Mouse (Mus musculus) induced T-regulatory cell, adult 2 months (primary cell): Measurements from ENCODE around the gene AI464131.

Source experiments
- DNase-seq: peaks from one replicate; pipeline ENCODE4 v3.0.0-alpha.2; 2012; ENCODE audit warnings: low read depth

The AI464131 gene

GRCm38 (mm10) chr4:41502986-41503412, at the start of gene AI464131:
Gene AI464131 (minus strand): TSS chr4:41503076.
- peak; percentile 87 for DNase-seq

DNA sequence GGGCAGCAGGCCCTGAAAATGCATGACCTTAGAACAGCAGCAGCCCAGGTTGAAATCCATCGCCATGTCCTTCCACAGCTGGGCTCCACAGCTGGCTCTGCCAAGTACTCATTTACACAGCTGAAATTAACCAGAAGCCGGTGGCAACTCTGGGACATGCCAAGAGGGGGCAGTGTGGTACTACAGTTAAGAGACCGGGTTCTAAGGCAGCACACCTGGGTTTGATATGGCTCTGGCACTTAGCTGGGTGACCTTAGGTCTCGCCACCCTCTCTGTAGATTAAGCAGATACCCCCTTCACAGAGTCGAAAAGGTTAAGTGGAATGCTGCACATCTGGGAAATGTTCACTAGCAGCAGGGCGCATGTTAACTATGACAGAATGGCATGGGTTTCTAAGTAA, 49.7 kb upstream of the AI464131 start:
- DNase-seq: peak; percentile 84

GRCm38 (mm10) chr4:41547086-41547485, 44.2 kb upstream of the AI464131 start:
- no peak for DNase-seq

DNA sequence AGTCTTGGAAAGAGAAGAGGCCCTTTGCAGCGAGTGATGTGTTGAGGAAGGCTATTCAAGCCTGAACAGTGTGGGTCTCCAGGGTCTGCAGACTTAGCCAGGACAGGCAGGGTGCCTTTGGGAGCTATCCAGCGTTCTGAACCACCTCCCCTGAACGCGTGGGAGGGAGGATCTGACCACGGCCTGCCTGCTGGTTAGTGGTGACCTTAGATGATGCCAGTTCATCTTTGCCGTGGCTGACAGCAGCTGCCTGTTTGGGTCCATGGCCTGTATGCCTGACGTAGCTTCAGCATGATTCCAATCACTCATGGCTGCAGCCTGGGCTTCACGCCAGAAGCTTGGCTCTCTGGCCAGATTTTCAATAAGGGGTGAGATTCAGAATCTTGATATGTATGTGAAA, 43.1 kb upstream of the AI464131 start:
- DNase-seq: no peak

DNA sequence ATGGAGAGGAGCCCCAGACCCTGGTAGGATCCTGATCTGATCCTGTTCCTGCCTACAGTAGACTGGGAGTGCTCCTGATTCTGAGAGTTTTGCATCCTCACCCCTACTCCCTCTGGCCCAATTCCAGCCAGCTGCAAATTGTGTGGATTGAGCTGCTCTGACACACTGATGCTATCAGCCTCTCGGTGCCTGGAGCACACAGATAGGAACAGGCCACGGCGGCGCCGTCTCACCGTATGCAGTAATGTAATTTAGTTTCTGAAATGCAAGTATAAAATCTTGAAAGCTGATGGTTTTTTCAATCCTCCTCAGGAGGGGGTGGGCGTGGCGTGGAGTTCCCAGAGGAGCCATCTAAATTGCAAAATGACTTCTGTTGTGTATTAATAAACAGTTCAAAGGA, 39.3 kb upstream of the AI464131 start:
- no peak for DNase-seq

- DNase-seq: no peak
Measured at GRCm38 (mm10) chr4:41534866-41535265, 32.0 kb upstream of the AI464131 start.

- DNase-seq: peak; percentile 42
Measured at GRCm38 (mm10) chr4:41532420-41532819, 29.5 kb upstream of the AI464131 start.

GRCm38 (mm10) chr4:41527996-41528395, 25.1 kb upstream of the AI464131 start:
- no peak for DNase-seq

DNA sequence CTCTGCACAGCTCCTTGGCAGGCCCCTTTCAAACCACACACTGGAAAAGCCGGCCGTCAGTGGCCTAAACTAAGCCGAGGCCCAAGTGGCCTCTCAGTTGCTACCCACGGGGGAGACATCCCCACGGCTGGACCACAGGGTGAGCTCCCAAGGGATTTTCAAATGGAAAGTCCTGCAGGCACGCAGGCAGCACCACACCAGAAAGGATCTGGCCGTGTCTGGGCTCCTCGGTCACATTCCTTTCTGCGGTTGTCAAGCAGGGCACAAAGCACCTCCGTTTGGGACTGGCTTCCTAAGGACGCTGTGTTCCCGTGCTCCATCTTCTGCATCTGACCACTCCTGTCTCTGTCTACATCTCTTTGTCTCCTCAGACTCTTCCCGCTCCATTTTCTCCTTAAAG, 24.2 kb upstream of the AI464131 start:
- no peak for DNase-seq

DNA sequence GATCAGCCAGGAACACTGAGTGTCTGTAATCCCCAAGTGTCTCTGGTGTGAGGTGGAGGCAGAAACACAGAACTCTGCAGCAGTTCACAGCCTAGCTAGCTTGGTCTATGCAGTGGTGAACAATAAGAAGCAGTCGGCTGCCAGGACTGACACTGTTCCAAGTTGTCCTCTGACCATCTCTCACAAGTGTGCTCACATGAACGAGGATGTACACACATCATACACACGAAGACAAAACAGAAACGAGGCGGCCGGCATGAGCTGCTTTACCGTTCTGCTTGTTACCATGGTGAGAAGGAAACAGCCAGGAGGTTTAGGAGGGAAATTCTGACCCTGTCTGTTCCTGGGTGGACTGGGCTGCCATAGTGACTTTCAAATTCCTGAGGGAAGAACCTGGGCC, 23.7 kb upstream of the AI464131 start:
- no peak for DNase-seq

DNA sequence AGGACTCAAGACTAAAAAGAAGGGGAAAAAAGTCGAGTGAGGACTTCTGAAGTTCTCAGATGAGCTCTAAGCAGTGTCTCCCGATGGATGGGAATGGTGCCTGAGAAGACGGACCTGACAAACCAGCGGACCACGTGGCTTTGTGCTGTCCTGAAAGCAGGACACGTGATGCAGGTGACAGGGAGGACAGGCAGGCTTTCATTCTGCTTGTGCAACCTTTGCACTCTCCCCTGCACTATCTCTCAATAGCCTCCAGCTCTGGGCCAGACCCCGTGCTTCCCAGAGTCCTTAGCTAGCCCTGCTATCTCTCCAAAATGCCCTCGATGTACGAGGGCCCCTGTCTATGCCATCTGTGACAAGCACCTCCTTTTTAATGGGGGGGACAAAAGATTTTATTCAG, 22.0 kb upstream of the AI464131 start:
- no peak for DNase-seq

- DNase-seq: no peak
Measured at GRCm38 (mm10) chr4:41523839-41524238, 21.0 kb upstream of the AI464131 start.

- DNase-seq: peak; percentile 67
Measured at GRCm38 (mm10) chr4:41522788-41523187, 19.9 kb upstream of the AI464131 start.

GRCm38 (mm10) chr4:41522136-41522535, 19.3 kb upstream of the AI464131 start:
- no peak for DNase-seq

GRCm38 (mm10) chr4:41520641-41521040, 17.8 kb upstream of the AI464131 start:
- no peak for DNase-seq

GRCm38 (mm10) chr4:41519195-41519594, 16.3 kb upstream of the AI464131 start:
- no peak for DNase-seq

GRCm38 (mm10) chr4:41518349-41518748, 15.5 kb upstream of the AI464131 start:
- DNase-seq: no peak

DNA sequence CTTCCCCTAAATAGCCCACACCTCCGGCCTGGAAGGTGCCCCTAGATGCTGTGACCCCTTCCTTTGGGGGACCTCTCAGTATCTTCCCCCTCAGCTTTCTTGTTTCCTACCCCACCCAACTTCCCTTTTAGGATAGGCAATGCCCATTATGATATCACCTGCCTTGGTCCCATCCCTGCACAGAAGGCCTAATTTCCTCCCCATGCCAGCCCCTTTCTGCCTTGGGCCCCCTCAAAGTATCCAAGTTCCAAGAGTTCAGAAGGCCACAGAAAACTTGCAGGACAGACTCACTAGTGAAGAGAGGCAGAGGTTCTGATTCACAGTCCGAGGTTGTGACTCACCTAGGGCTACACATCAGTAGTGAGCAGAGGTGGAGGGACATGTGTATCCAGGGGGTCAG, 14.4 kb upstream of the AI464131 start, which contains the start of gene 1110017D15Rik:
Gene 1110017D15Rik (minus strand): TSS at position 101 of the 400 bp plus-strand sequence.
- no peak for DNase-seq

- DNase-seq: no peak
Measured at GRCm38 (mm10) chr4:41513714-41514113, 10.8 kb upstream of the AI464131 start.

- no peak for DNase-seq
Measured at GRCm38 (mm10) chr4:41513309-41513708, 10.4 kb upstream of the AI464131 start.

- DNase-seq: no peak
Measured at GRCm38 (mm10) chr4:41507998-41508397, 5.1 kb upstream of the AI464131 start.

DNA sequence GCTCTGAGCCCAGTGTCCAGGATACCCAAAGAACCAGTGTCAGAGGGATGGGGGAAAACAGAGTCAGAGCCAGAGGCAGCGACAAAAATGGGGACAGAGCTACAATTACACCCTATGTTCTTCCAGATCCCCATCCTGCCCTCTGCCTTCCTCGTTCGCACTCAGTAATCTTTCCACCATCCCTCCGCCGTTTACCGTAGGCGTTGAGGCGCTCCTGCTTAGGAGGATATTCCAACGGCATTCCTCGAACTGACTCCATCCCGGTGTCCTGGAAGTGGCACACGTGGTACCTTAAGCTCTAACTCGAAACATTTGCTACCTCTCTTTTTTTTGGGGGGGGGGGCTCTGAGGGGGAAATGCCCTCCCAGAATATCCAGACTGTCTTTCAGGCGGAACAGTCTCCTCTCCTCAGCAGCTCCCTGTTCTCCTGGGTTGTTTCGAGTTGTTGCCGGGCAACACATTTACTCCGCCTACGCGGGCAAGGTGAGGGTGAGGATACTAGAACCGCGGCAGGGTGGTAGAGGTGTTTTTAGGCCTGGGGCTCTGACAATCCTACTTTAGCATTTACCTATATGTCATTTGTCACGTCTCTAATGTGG, 4.5 kb upstream of the AI464131 start:
- DNase-seq: peak; percentile 28

GRCm38 (mm10) chr4:41506906-41507305, 4.0 kb upstream of the AI464131 start:
- peak; percentile 80 for DNase-seq

DNA sequence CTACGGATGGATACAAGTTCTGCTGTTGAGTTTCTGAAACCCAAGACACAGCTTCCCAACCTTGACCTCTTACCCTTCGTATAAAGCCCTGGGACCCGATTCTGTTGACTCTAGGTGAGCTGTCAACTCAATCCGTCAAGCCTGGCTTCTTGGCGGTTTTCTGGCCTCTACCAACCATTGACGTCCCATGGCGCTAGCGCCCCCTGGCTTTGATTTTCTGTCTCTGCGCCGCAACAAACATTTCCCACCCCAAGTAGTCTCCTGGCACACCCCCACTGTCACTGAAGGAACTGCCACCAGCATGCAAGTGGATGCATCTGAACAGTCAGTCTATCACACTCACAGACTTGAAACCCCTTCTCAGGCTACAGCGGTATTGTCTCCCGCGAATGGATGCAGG, 3.3 kb upstream of the AI464131 start:
- DNase-seq: peak; percentile 70
